Mouse (Mus musculus): ENCODE data around the gene Agap2. TPM values are rescaled to one million over a fixed set of nuclear protein-coding genes. Genes with fewer than 3 reads are reported as not detected.

The Agap2 gene
- 330 and 343 TPM in 2 replicates for total RNA-seq (2014; rRNA removed)
- polyA plus RNA-seq (2015; fragmentation: Nextera tagmentation; extraction: Ambion mirVana) = 5.4 and 6.3 TPM in 2 replicates

DNA sequence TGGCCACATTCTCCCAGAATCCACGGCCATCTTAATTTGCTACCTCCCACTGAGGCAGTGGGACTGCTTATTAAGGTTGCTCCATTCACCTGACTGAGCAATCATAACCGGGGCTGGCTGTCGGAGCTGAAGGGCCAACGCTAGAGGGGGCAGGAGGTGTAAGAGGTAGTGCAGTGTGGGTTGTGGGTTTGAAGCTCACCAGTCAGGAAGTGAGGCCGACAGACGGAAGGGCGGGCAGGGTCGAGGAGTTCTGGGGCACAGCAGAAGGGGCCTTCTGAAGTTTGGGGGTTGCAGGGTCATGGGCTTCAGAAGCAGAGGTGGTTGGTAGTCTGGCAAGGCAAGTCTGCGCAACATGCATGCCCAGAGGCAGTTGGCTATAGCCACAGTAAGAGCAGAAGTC, at the start of gene Agap2:
Gene Agap2, plus strand, starts transcription at position 205 of the 400 bp plus-strand sequence.
- 74% methylated on average over 9 of the region's 9 CpGs for WGBS
- no peak for ATAC-seq (ENCODE audit: low FRiP score)
- H3K4me1 ChIP-seq (ENCODE audit: insufficient read depth, low read length) = peaks cover 4% of the 10 kb centered on the region; the same call in 1 of the 2 replicates
- no peak for TF ChIP-seq CTCF (IDR thresholded peaks at IDR 0.05)
- H3K4me2 ChIP-seq (ENCODE audit: low read depth, low read length, poor library complexity, severe bottlenecking) = peak within 1 kb of the TSS; percentile 93; the same call in 1 of the 2 replicates
- no peaks in the 10 kb centered on the region for H3K36me3 ChIP-seq (ENCODE audit: insufficient read depth, low read length)
- H3K27me3 ChIP-seq (ENCODE audit: insufficient read depth, low read length) = no peaks in the 10 kb centered on the region
- H3K4me3 ChIP-seq (ENCODE audit: low read depth, low read length) = no peak within 1 kb of the TSS
- no peak for DNase-seq (ENCODE audit: low spot score)
- no peaks in the 10 kb centered on the region for H3K9me3 ChIP-seq (ENCODE audit: low read length)
- no peak within 1 kb of the TSS for H3K27ac ChIP-seq (ENCODE audit: low read depth, low read length)
- no peak within 1 kb of the TSS for H3K9ac ChIP-seq (replicated peaks; ENCODE audit: low read length, poor library complexity, severe bottlenecking)

DNA sequence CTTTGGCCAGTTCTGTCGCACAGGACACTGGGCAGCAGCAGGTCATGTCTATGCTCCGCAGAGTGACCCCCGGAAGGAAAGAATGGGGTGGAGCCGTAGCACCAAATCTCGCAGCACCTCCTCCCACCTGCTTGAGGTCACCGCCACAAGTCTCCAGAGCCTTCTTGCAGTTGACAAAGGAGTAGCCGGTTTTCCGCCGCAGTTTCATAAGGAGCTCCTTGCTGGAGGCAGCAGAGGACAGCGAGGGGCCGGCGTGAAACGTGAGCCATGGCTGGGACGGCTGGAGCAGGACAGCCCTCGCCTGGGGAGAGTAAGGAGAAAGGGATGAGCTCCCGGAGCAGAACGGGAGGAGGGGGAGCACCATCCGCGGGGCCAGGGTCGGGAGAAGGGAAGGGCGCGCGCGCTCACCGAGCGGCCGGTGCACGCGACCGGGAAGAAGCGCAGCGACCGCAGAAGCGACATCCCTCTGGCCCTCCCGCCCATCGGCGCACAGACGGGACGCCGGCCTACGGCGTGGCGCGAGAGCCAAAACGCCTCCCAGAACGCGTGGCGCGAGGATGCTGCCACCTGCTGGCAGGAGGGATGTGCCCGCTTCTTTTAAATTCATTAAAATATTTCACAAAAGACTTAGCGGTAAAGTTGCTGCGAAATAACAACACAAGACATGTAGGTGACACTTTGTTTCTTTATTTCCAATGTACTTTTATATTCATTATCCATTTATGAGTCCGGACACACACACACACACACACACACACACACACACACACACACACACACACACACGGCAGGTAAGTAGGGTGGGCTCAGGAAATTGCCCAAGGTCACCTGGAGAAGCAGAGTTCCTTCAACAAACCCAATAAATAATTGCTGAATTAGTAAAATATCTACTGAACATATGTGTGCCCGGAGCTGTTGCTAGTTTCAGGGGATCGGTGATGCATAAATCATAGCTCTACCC, 44.5 kb upstream of the Agap2 start, which contains the start of gene Tsfm:
Gene Tsfm, minus strand, starts transcription at position 505 of the 961 bp plus-strand sequence.
- 6% methylated on average over 55 of the region's 56 CpGs for WGBS

DNA sequence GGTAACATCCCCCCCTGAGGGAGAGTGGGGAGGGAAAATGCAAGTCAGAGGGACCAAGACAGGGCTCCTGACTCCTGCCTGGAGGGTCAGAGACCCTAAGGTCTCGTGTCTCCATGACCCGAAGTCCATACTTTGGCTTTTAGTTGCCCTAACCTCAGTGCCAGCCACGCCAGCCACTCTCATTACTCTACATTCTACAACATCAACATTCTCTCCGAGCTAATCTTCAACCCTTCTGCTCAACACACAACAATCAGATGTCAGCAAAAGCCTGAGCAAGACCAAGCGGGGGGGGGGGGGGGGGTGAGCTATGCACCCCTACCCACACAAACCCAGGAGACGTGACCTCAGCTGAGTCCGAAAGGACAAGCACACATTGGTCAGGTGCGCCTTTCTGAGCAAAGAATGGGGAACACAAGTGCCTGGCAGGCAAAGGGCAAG, 41.8 kb upstream of the Agap2 start:
- no peak for ATAC-seq (ENCODE audit: low FRiP score)

More for the DNA sequence above, 44.5 kb upstream of the Agap2 start, which contains the start of gene Tsfm:
- H3K9me3 ChIP-seq (ENCODE audit: low read length) = no peaks in the 10 kb centered on the region
- peak; percentile 78 for ATAC-seq (ENCODE audit: low FRiP score)
- peak; percentile 97 for TF ChIP-seq CTCF (IDR thresholded peaks at IDR 0.05)
- H3K9ac ChIP-seq (replicated peaks; ENCODE audit: low read length, poor library complexity, severe bottlenecking) = peak within 1 kb of the TSS; percentile 92
- peak within 1 kb of the TSS; percentile 83 for H3K4me3 ChIP-seq (ENCODE audit: low read depth, low read length)
- peaks cover 16% of the 10 kb centered on the region for H3K36me3 ChIP-seq (ENCODE audit: insufficient read depth, low read length)
- H3K4me1 ChIP-seq (ENCODE audit: insufficient read depth, low read length) = no peaks in the 10 kb centered on the region
- H3K27me3 ChIP-seq (ENCODE audit: insufficient read depth, low read length) = no peaks in the 10 kb centered on the region
- DNase-seq (ENCODE audit: low spot score) = peak; percentile 94
- peak within 1 kb of the TSS; percentile 73 for H3K27ac ChIP-seq (ENCODE audit: low read depth, low read length)
- H3K4me2 ChIP-seq (ENCODE audit: low read depth, low read length, poor library complexity, severe bottlenecking) = peak within 1 kb of the TSS; percentile 85

DNA sequence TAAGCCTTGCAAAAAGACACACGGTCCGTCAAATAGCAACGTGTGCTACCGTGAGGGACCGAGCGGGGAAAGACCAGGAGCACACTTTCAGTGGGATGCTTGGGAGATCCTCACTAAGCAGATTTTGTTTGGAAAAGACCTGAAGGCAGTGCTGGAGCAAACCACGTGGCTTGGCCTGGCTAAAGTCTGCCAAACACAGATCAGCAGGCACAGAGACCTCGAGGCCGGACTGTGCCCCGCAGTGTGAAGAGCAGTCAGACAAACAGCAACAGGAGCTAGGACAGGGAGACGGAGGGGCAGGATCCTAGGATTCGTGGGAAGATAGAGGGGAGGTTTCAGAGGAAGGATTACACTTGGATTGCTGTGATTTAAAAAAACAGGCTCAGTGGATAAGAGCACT, 38.8 kb upstream of the Agap2 start:
- H3K36me3 ChIP-seq (ENCODE audit: insufficient read depth, low read length) = no peaks in the 10 kb centered on the region
- no peak overlapping the region for H3K9ac ChIP-seq (replicated peaks; ENCODE audit: low read length, poor library complexity, severe bottlenecking)
- 78% methylated on average over 12 of the region's 12 CpGs for WGBS
- DNase-seq (ENCODE audit: low spot score) (no peak), ATAC-seq (ENCODE audit: low FRiP score) (no peak)
- H3K27ac ChIP-seq (ENCODE audit: low read depth, low read length) = no peak overlapping the region
- H3K4me2 ChIP-seq (ENCODE audit: low read depth, low read length, poor library complexity, severe bottlenecking) = no peak overlapping the region
- TF ChIP-seq CTCF (IDR thresholded peaks at IDR 0.05) = no peak
- 0 out of 2 replicates have a peak, but pooled peaks cover 4% of the 10 kb centered on the region for H3K27me3 ChIP-seq (ENCODE audit: insufficient read depth, low read length)
- no peak overlapping the region for H3K4me3 ChIP-seq (ENCODE audit: low read depth, low read length)
- H3K9me3 ChIP-seq (ENCODE audit: low read length) = no peaks in the 10 kb centered on the region
- H3K4me1 ChIP-seq (ENCODE audit: insufficient read depth, low read length) = no peaks in the 10 kb centered on the region; the same call in 1 of the 2 replicates

More for the DNA sequence above, 41.8 kb upstream of the Agap2 start:
- 77% methylated on average over 8 of the region's 8 CpGs for WGBS
- Histone ChIP-seq H3K36me3 (ENCODE audit: insufficient read depth, low read length) (peaks cover 3% of the 10 kb centered on the region; the same call in 1 of the 2 replicates), H3K4me1 (ENCODE audit: insufficient read depth, low read length) (no peaks in the 10 kb centered on the region), H3K9me3 (ENCODE audit: low read length) (no peaks in the 10 kb centered on the region), H3K4me2 (ENCODE audit: low read depth, low read length, poor library complexity, severe bottlenecking) (no peak overlapping the region), H3K27ac (ENCODE audit: low read depth, low read length) (no peak overlapping the region), H3K27me3 (ENCODE audit: insufficient read depth, low read length) (no peaks in the 10 kb centered on the region), H3K9ac (replicated peaks; ENCODE audit: low read length, poor library complexity, severe bottlenecking) (no peak overlapping the region), H3K4me3 (ENCODE audit: low read depth, low read length) (no peak overlapping the region)
- DNase-seq (ENCODE audit: low spot score) = no peak
- TF ChIP-seq CTCF (IDR thresholded peaks at IDR 0.05) = no peak

DNA sequence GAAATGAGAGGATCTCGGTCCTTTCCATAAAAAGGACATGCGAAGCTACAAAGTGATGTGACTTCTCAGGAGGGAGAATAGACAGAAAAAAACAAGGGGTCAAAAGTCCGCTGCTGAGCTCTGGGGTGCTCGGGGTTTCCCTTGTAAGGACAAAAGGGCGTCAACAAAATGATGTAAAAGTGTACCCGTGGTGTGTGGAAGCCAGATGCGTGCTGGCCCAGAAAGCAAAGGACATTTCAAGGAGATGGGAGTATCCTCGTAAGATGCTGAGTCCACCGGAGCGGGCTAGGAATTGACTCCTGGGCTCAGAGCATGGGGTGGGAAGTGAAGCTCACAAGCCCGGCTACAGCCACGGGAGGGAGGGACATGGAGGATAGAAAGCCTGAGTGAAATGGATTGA, 37.4 kb upstream of the Agap2 start:
- 71% methylated on average over 12 of the region's 12 CpGs for WGBS
- TF ChIP-seq CTCF (IDR thresholded peaks at IDR 0.05) = no peak
- Histone ChIP-seq H3K9me3 (ENCODE audit: low read length) (no peaks in the 10 kb centered on the region), H3K27me3 (ENCODE audit: insufficient read depth, low read length) (0 out of 2 replicates have a peak, but pooled peaks cover 4% of the 10 kb centered on the region), H3K27ac (ENCODE audit: low read depth, low read length) (no peak overlapping the region), H3K4me1 (ENCODE audit: insufficient read depth, low read length) (no peaks in the 10 kb centered on the region; the same call in 1 of the 2 replicates), H3K4me3 (ENCODE audit: low read depth, low read length) (no peak overlapping the region), H3K9ac (replicated peaks; ENCODE audit: low read length, poor library complexity, severe bottlenecking) (no peak overlapping the region), H3K36me3 (ENCODE audit: insufficient read depth, low read length) (no peaks in the 10 kb centered on the region), H3K4me2 (ENCODE audit: low read depth, low read length, poor library complexity, severe bottlenecking) (no peak overlapping the region)
- ATAC-seq (ENCODE audit: low FRiP score) (no peak), DNase-seq (ENCODE audit: low spot score) (no peak)
